Mouse (Mus musculus) heart, postnatal 0 days (tissue): ENCODE data around the gene Pbp2. TPM values are rescaled to one million over a fixed set of nuclear protein-coding genes. Genes with fewer than 3 reads are reported as not detected.

Experiments used
- ATAC-seq: fragments of 200-750 bp; cut with Nextera tagmentation; 2 replicates; pipeline ENCODE4 v1.8.0; 2017; ENCODE audit warnings: low read depth, moderate number of reproducible peaks, moderate library complexity; ENCODE audit not compliant: insufficient read depth
- DNase-seq: peaks from one replicate; pipeline ENCODE4 v3.0.0-alpha.2; 2016; ENCODE audit warnings: low spot score
- H3K27ac ChIP-seq: fragments of 300-500 bp; sonication (generic); 2 replicates; pipeline ENCODE4 v1.5.1; 2014; ENCODE audit warnings: low read depth, mild to moderate bottlenecking
- H3K27me3 ChIP-seq: fragments of 300-500 bp; sonication (generic); 2 replicates; pipeline ENCODE4 v1.6.1; 2014; ENCODE audit warnings: low read length, mixed read lengths; ENCODE audit not compliant: control insufficient read depth, insufficient read depth
- H3K36me3 ChIP-seq: fragments of 300-500 bp; sonication (generic); replicated peaks from 2 replicates; pipeline ENCODE4 v1.6.1; 2014; ENCODE audit warnings: low read length, mixed read lengths; ENCODE audit not compliant: control insufficient read depth, insufficient read depth
- H3K4me1 ChIP-seq: fragments of 300-500 bp; sonication (generic); 2 replicates; pipeline ENCODE4 v1.6.1; 2014; ENCODE audit warnings: antibody characterized with exemption; ENCODE audit not compliant: control insufficient read depth, insufficient read depth
- H3K4me2 ChIP-seq: fragments of 300-500 bp; sonication (generic); 2 replicates; pipeline ENCODE4 v1.6.1; 2014; ENCODE audit warnings: low read depth, mild to moderate bottlenecking, low read length, moderate library complexity
- H3K4me3 ChIP-seq: fragments of 300-500 bp; sonication (generic); 2 replicates; pipeline ENCODE4 v1.5.1; 2014; ENCODE audit warnings: low read depth, low read length
- H3K9ac ChIP-seq: fragments of 300-500 bp; sonication (generic); replicated peaks from 2 replicates; pipeline ENCODE4 v1.6.1; 2014; ENCODE audit warnings: low read depth, low read length, mixed read lengths
- H3K9me3 ChIP-seq: fragments of 300-500 bp; sonication (generic); replicated peaks from 2 replicates; pipeline ENCODE4 v1.6.1; 2016; ENCODE audit warnings: low read length; ENCODE audit not compliant: control insufficient read depth
- CTCF ChIP-seq: IDR thresholded peaks from 2 replicates; pipeline ENCODE4 v1.5.1; 2016; ENCODE audit warnings: antibody characterized with exemption, control low read depth, low read depth
- EP300 ChIP-seq: IDR thresholded peaks from 2 replicates; pipeline ENCODE4 v1.6.1; 2016; ENCODE audit warnings: antibody characterized with exemption, low read depth
- WGBS: fragments of 180-500 bp; shearing (Covaris S2); extraction: QIAGEN DNeasy Blood & Tissue Kit; methylation state at CpG from one replicate; pipeline ENCODE4 v1.1.7; 2014; 5-methylcytosine and 5-hydroxymethylcytosine counted together
- polyA plus RNA-seq: library from polyadenylated mRNA; unstranded; fragments of >200 nt; fragmentation: Nextera tagmentation; extraction: Ambion mirVana; gene quantifications from 2 replicates; pipeline ENCODE4 v1.2.1, GENCODE M21; 2015
- total RNA-seq: library from RNA; depleted of rRNA; stranded (reverse); fragments of >200 nt; gene quantifications from 2 replicates; pipeline ENCODE4 v1.2.3, GENCODE M21; 2014; ENCODE audit warnings: low replicate concordance

Pbp2 gene
- total and polyA plus RNA-seq, 2 experiments from 2014 or later: not detected

DNA sequence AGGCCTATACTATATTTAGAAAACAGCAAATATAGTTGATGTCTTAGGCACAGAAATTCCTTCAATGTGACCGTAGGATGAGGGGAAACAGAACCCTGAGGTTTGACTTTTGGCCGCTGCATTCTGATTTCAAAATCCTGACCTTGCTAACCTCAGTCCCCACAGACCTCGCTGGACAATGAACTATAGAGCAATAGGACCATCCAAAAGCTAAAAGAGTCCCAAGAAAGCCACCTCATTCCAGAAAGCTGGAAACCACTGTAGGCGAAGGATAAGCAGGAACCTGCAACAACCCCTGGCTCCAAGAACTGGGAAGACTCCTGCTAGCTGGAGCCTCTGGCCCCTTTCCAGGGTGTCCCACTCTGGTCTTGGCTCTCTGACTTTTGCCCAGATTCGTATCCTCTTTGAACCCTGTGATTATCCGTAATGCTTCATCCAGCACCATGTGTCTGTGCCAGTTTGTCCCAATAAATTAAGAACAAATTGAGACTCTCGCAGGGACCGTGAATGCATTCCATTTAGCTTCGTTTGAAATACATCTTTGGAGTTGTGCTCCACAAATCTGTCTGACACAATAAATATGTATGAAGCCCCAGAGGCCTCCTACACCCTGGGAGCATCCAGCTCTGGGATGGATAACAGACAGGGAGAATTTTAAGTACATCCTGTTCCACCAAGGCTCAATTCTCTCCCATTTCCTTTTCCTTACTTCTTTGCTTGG is 30.3 kb upstream of the Pbp2 start:
- 55% methylated on average over 9 of the region's 9 CpGs for WGBS
- ATAC-seq (no peak), DNase-seq (no peak)
- Histone ChIP-seq H3K9me3 (no peaks in the 10 kb centered on the region), H3K4me3 (no peak overlapping the region), H3K4me1 (no peaks in the 10 kb centered on the region; the same call in 1 of the 2 replicates), H3K27me3 (no peaks in the 10 kb centered on the region), H3K36me3 (no peaks in the 10 kb centered on the region), H3K9ac (no peak overlapping the region), H3K4me2 (no peak overlapping the region), H3K27ac (peak overlapping the region; percentile 9)
- TF ChIP-seq EP300: no peak
- no peak for TF ChIP-seq CTCF

- TF ChIP-seq CTCF: no peak
- no peak for TF ChIP-seq EP300
- Histone ChIP-seq H3K9ac (no peak overlapping the region), H3K9me3 (no peaks in the 10 kb centered on the region), H3K36me3 (no peaks in the 10 kb centered on the region), H3K4me2 (no peak overlapping the region), H3K4me1 (no peaks in the 10 kb centered on the region; the same call in none of the 2 replicates), H3K27ac (no peak overlapping the region), H3K27me3 (no peaks in the 10 kb centered on the region), H3K4me3 (no peak overlapping the region)
- DNase-seq: no peak
- 75% methylated on average over 8 of the region's 8 CpGs for WGBS
- no peak for ATAC-seq
Measured at GRCm38 (mm10) chr6:135336376-135336775, 26.2 kb upstream of the Pbp2 start.

DNA sequence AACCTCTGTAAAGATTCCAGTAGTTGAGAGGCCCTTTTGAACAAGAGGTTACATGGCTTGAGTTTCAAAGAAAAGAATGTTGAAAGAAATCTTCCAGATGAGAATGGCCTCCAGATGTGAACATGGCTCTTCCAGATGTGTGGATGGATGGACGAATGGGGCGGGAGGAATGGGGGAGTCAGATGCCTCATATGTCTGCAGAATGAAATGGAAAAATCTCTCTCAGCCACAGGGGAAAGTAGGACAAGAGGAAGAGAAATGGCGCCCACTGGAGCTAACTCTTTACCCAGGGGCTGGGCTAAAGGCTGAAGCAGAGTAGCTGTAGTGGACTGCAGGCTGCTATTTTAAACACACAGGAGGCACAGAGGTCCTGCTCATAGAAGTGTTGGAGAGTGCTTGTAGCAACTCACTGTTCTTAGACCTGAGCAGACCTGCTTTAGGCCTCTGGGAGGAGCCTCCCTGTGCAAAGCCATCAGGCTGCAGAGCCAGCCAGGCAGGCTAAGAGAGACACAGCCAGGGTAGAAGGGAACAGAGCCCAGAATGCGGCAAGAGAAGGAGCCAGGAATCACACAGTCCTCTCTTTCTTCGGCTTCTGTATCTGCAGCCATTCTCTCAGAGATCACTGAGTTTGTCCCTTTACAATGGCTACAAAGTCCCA is 23.9 kb upstream of the Pbp2 start:
- H3K27ac ChIP-seq: peak overlapping the region; percentile 16
- peak; percentile 42 for ATAC-seq

DNA sequence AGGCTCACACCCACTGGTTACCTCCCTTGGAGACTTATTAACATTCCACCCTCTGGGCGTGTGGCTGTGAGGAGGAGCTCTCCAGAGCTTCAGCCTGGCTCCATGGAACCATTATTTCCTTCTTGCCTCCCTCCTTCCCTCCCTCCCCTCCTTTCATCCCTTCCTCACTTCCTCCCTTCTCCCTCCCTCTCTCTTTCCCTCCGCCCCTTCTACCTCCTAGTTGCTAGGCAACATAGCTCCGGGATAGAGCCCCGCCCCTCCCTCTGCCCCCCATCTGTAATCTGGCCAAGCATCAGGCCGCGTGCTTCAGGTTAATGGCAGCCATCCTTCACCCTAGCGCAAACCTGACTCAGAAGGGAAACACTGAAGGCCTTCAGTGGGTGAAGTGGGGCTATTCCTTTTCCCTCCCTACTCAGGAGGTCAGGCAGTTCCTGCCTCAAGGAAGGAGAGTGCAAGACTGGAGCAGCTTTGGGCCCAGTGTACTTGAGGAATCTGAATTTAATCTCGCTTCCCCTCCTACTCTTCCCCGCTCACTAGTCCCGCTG is 22.6 kb upstream of the Pbp2 start:
- 40% methylated on average over 9 of the region's 10 CpGs for whole genome bisulfite sequencing
- no peaks in the 10 kb centered on the region for H3K27me3 ChIP-seq
- no peaks in the 10 kb centered on the region for H3K9me3 ChIP-seq
- TF ChIP-seq CTCF: no peak
- no peak for TF ChIP-seq EP300
- no peak overlapping the region for H3K9ac ChIP-seq
- DNase-seq (no peak), ATAC-seq (peak; percentile 28; the same call in 1 of the 2 replicates)
- no peak overlapping the region for H3K4me3 ChIP-seq
- no peaks in the 10 kb centered on the region for H3K36me3 ChIP-seq
- H3K4me1 ChIP-seq: no peaks in the 10 kb centered on the region; the same call in none of the 2 replicates
- H3K27ac ChIP-seq: peak overlapping the region; percentile 27; the same call in 1 of the 2 replicates
- no peak overlapping the region for H3K4me2 ChIP-seq

More for the DNA sequence above, 23.9 kb upstream of the Pbp2 start:
- H3K27me3 ChIP-seq: no peaks in the 10 kb centered on the region
- H3K4me3 ChIP-seq: no peak overlapping the region
- H3K9me3 ChIP-seq: no peaks in the 10 kb centered on the region
- H3K4me2 ChIP-seq: no peak overlapping the region
- TF ChIP-seq CTCF (no peak), EP300 (no peak)
- no peaks in the 10 kb centered on the region for H3K36me3 ChIP-seq
- WGBS: 65% methylated on average over 5 of the region's 5 CpGs
- DNase-seq: no peak
- H3K9ac ChIP-seq: no peak overlapping the region
- no peaks in the 10 kb centered on the region; the same call in none of the 2 replicates for H3K4me1 ChIP-seq

DNA sequence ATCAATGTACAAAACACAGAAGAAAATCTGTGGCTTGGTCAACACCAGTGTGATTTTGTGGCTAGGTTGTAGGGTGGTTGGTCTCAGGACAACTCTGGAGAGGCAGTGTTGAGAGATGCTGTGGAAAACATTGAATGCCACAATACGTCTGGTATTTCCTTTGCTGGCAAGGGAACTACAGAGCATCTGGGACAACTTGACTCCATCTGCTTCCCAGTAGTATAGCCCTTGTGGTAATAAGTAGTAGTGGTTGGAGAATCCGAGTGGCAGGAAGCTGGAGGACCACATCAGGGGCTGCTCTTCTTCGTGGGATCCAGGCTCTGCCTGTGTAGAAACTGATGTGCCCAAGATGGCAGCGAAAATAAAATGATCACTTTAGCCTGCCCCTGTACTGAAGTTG is 21.7 kb upstream of the Pbp2 start:
- TF ChIP-seq EP300: no peak
- TF ChIP-seq CTCF: no peak
- 73% methylated on average over 4 of the region's 4 CpGs for WGBS
- no peaks in the 10 kb centered on the region for H3K9me3 ChIP-seq
- H3K9ac ChIP-seq: no peak overlapping the region
- ATAC-seq: no peak
- no peaks in the 10 kb centered on the region for H3K36me3 ChIP-seq
- no peaks in the 10 kb centered on the region for H3K27me3 ChIP-seq
- H3K4me2 ChIP-seq: no peak overlapping the region
- H3K27ac ChIP-seq: 0 out of 2 replicates have a peak overlapping the region, but pooled peaks have one; percentile 17
- no peak for DNase-seq
- no peaks in the 10 kb centered on the region; the same call in none of the 2 replicates for H3K4me1 ChIP-seq
- no peak overlapping the region for H3K4me3 ChIP-seq
